Mouse (Mus musculus) megakaryocyte, embryonic 14.5 days (primary cell): ENCODE measurements around the gene Cnpy2.

Source experiments
- FLI1 ChIP-seq: IDR thresholded peaks from 2 replicates; pipeline ENCODE4 v1.6.1; 2012; ENCODE audit warnings: low read length, inconsistent platforms, mixed read lengths
- GATA1 ChIP-seq: IDR thresholded peaks from 3 replicates; pipeline ENCODE4 v1.6.1; 2012; ENCODE audit warnings: mixed read lengths, low read length, inconsistent platforms, borderline replicate concordance

GRCm38 (mm10) chr10:128362568-128362967, 40.3 kb downstream of the Cnpy2 start:
- no peak for TF ChIP-seq GATA1
- no peak for TF ChIP-seq FLI1
